Mouse (Mus musculus) ES-Bruce4 (cell line): ENCODE data around the gene Eepd1.

ENCODE experiments used
- CTCF ChIP-seq: IDR thresholded peaks from one replicate; pipeline ENCODE4 v1.8.1; 2011; ENCODE audit warnings: low read depth, low read length
- EP300 ChIP-seq: IDR thresholded peaks from 2 replicates; pipeline ENCODE4 v1.6.1; 2011; ENCODE audit warnings: low read depth, low read length; ENCODE audit not compliant: insufficient read depth

DNA sequence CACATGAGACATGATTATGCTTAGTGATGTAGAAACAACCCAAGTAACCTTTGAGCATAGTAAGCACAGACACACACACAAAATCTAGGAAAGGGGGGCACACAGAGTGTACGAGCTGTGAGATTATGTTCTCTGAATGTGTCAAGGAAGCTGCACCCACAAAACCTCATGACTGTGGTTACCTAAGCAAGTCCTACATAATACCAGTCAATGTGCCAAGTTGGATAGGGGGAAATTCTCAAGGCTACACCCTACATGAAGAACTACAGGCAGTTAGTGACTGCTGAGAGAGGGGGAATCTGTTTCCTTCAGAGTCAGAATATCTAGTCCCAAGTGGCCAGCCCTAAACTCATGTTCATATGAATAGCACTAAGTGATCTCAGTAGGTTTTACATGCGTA lies 58.1 kb downstream of the Eepd1 start:
- TF ChIP-seq EP300 (no peak), CTCF (no peak)
